Mouse (Mus musculus) bone marrow, adult 2 months (tissue): ENCODE data around the gene Eif4g3.
"Not testable (repeated sequence)": the region's sequence is repeated elsewhere in the genome, so short reads cannot be mapped to it uniquely, and the experiment has no call there.

ENCODE experiments used
- CTCF ChIP-seq: fragments of 200-500 bp; IDR thresholded peaks from 2 replicates; pipeline ENCODE4 v1.5.1; 2011; ENCODE audit warnings: low read length, control low read depth; ENCODE audit not compliant: control insufficient read depth, insufficient read depth
- POLR2A ChIP-seq: fragments of 200-500 bp; IDR thresholded peaks from 2 replicates; pipeline ENCODE4 v1.6.1; 2011; ENCODE audit warnings: low read depth, mild to moderate bottlenecking, control low read depth, low read length, borderline replicate concordance; ENCODE audit not compliant: control insufficient read depth

DNA sequence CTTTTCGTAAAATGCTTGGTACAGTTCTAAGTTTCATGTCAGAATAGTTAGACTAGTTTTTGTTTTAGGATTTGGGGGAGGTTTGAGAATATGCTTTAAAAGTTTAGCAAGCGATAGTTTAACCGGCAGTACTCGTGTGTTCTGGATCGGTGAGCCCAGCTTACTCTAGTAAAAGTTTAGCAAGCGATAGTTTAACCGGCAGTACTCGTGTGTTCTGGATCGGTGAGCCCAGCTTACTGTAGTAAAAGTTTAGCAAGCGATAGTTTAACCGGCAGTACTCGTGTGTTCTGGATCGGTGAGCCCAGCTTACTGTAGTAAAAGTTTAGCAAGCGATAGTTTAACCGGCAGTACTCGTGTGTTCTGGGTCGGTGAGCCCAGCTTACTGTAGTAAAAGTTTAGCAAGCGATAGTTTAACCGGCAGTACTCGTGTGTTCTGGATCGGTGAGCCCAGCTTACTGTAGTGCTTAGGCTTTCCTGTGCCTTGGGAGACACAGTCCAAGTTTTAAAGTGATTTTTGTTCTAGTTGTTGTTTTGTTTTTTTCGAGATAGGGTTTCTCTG is 64.5 kb downstream of the Eif4g3 start:
- TF ChIP-seq CTCF, POLR2A: not testable (repeated sequence)
